Mouse (Mus musculus) bone marrow, adult 2 months (tissue): ENCODE results near the gene Wnk4. TPM values are rescaled to one million over a fixed set of nuclear protein-coding genes. Genes with fewer than 3 reads are reported as not detected.
A peak's percentile ranks its signal among the peaks of the same experiment; 100 is the strongest.

Experiments
- H3K27ac ChIP-seq: fragments of 200-500 bp; 2 replicates; pipeline ENCODE4 v1.5.1; 2012; ENCODE audit warnings: low read depth, mild to moderate bottlenecking, control low read depth, inconsistent platforms, low read length; ENCODE audit not compliant: control insufficient read depth, poor library complexity, insufficient read depth
- H3K4me1 ChIP-seq: fragments of 200-500 bp; 2 replicates; pipeline ENCODE4 v1.6.1; 2011; ENCODE audit warnings: low read length; ENCODE audit not compliant: control insufficient read depth, insufficient read depth
- H3K4me3 ChIP-seq: fragments of 200-500 bp; replicated peaks from 2 replicates; pipeline ENCODE3; 2011; ENCODE audit warnings: mild to moderate bottlenecking, low read depth, low read length, control low read depth; ENCODE audit not compliant: control insufficient read depth
- CTCF ChIP-seq: fragments of 200-500 bp; IDR thresholded peaks from 2 replicates; pipeline ENCODE4 v1.5.1; 2011; ENCODE audit warnings: low read length, control low read depth; ENCODE audit not compliant: control insufficient read depth, insufficient read depth
- POLR2A ChIP-seq: fragments of 200-500 bp; IDR thresholded peaks from 2 replicates; pipeline ENCODE4 v1.6.1; 2011; ENCODE audit warnings: low read depth, mild to moderate bottlenecking, control low read depth, low read length, borderline replicate concordance; ENCODE audit not compliant: control insufficient read depth
- WGBS: fragments of 180-500 bp; shearing (Covaris S2); methylation state at CpG from one replicate; pipeline ENCODE4 v1.1.7; 2018; 5-methylcytosine and 5-hydroxymethylcytosine counted together
- polyA plus RNA-seq: library from polyadenylated mRNA; stranded (reverse); fragments of >200 nt; gene quantifications from 2 replicates; pipeline ENCODE4 v1.2.4, GENCODE M21; 2011; ENCODE audit warnings: low replicate concordance; ENCODE audit not compliant: missing spikeins, insufficient read depth, insufficient read length

Gene Wnk4
- polyA plus RNA-seq, 1 experiment: 19.8 TPM

DNA sequence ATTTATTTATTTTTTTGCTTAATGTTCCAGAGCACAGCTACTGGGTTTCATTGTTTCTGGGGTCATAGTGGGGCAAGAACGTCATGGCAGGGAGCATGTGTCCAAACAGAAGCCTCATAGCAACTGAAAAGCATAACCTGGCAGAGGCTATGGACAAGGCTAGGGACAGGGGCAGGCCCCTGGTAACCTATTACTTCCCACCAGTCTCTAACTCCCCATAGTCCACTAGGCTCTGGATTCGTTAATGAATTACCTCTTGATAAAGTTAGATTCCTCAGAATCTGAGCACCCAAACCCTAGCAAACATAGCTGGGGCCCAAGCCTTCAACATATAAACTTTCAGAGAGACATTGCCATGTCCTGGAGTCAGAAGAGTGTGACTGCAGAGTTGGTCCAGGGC is 9.3 kb upstream of the Wnk4 start:
- WGBS: 81% methylated on average over 2 of the region's 2 CpGs
- Histone ChIP-seq H3K4me3 (no peak overlapping the region), H3K27ac (no peak overlapping the region), H3K4me1 (no peaks in the 10 kb centered on the region)
- TF ChIP-seq POLR2A: no peak
- TF ChIP-seq CTCF: no peak

GRCm38 (mm10) chr11:101252941-101253340 is 7.4 kb upstream of the Wnk4 start:
- Histone ChIP-seq H3K27ac (no peak overlapping the region), H3K4me3 (peak overlapping the region; percentile 91), H3K4me1 (no peaks in the 10 kb centered on the region)
- TF ChIP-seq POLR2A (no peak), CTCF (no peak)
- 7% methylated on average over 7 of the region's 7 CpGs for WGBS

- TF ChIP-seq CTCF: no peak
- TF ChIP-seq POLR2A: peak; percentile 89
- WGBS: under 1% methylated on average over 40 of the region's 40 CpGs
- H3K4me1 ChIP-seq: no peaks in the 10 kb centered on the region
- peak within 1 kb of the TSS; percentile 67 for H3K27ac ChIP-seq
- peak within 1 kb of the TSS; percentile 91 for H3K4me3 ChIP-seq
These were observed 6.6 kb upstream of the Wnk4 start, which contains the start of gene Vps25 for GRCm38 (mm10) chr11:101253613-101254389. Vps25 (plus strand) TSS chr11:101253707.

- 84% methylated on average over 13 of the region's 13 CpGs for WGBS
- Histone ChIP-seq H3K27ac (no peak overlapping the region), H3K4me1 (no peaks in the 10 kb centered on the region), H3K4me3 (no peak overlapping the region)
- TF ChIP-seq POLR2A (no peak), CTCF (no peak)
These were observed 4.3 kb upstream of the Wnk4 start for GRCm38 (mm10) chr11:101255826-101256775.

DNA sequence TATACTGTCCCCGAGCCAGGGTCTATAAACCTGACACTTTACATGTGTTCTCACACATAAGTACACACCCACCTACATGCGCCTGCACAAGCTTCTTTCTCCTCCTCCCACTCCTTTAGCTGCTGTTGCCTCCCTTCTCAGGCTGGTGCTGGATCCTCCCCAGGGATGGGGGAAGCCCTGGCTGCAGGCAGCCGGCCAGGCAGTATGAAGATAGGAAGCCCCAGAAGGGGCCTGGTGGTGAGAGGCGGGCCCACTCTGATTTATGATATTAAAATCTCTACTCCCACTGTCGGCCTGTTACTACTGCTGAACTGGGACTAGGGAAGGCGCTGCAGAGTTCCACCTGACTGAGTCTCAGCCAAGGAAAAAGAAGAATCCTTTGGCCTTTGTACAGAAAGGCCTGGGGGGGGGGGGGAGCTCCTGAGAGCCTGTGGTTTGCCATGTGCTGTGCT is 1.1 kb upstream of the Wnk4 start:
- 57% methylated on average over 6 of the region's 6 CpGs for WGBS
- no peaks in the 10 kb centered on the region for H3K4me1 ChIP-seq
- H3K4me3 ChIP-seq: no peak overlapping the region
- TF ChIP-seq CTCF: no peak
- no peak for TF ChIP-seq POLR2A
- no peak overlapping the region; the same call in 1 of the 2 replicates for H3K27ac ChIP-seq

GRCm38 (mm10) chr11:101260826-101261380 is 536 bp downstream of the Wnk4 start:
- 1% methylated on average over 30 of the region's 30 CpGs for WGBS
- TF ChIP-seq CTCF: no peak
- no peak for TF ChIP-seq POLR2A
- no peaks in the 10 kb centered on the region for H3K4me1 ChIP-seq
- H3K27ac ChIP-seq: 0 out of 2 replicates have a peak overlapping the region, but pooled peaks have one; percentile 36
- peak overlapping the region; percentile 36 for H3K4me3 ChIP-seq

DNA sequence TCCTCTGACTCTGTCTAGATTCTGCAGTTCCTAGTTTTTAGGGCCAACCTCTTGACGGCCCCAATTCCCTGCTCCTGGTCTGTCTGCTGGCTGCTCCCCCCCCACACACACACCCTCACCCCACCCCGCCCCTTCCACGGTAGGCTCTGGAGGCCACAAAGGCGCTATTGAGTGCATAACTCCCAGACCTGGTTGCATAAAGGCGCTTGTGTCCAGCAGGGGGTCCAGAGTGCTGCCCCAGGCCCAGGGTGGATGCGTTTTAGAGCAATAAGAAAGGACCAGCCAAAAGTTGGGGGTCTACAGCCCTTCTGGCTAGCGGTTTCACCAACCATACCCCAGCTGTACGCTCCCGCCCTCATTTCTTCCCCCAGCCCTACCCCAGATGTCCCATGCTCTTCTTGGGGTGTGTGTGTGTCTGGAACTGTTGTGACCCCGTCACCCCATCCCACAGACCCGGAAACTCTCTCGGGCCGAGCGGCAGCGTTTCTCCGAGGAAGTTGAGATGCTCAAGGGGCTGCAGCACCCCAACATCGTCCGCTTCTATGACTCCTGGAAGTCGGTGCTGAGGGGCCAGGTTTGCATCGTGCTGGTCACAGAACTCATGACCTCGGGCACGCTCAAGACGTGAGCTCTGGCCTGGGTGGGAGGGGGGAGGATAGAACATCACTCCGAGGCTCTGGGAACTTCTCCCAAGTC is 2.1 kb downstream of the Wnk4 start:
- 6% methylated on average over 24 of the region's 24 CpGs for WGBS
- no peak overlapping the region for H3K27ac ChIP-seq
- no peak for TF ChIP-seq CTCF
- TF ChIP-seq POLR2A: no peak
- H3K4me1 ChIP-seq: no peaks in the 10 kb centered on the region
- no peak overlapping the region for H3K4me3 ChIP-seq
